Mouse (Mus musculus): ENCODE measurements around the gene Birc5. TPM values are rescaled to one million over a fixed set of nuclear protein-coding genes. Genes with fewer than 3 reads are reported as not detected.

Gene Birc5
- total RNA-seq, 2 experiments from 2014 or later: 200 to 213 TPM

- ATAC-seq (replicated peaks; ENCODE audit: poor library complexity): no peak
Observed at GRCm38 (mm10) chr11:117852875-117853274, 3.8 kb downstream of the Birc5 start.

- no peak for ATAC-seq (replicated peaks; ENCODE audit: poor library complexity)
Observed at GRCm38 (mm10) chr11:117854241-117854640, 5.2 kb downstream of the Birc5 start.

GRCm38 (mm10) chr11:117855360-117855759 lies 6.3 kb downstream of the Birc5 start:
- no peak for ATAC-seq (replicated peaks; ENCODE audit: poor library complexity)

GRCm38 (mm10) chr11:117855975-117856374 lies 6.9 kb downstream of the Birc5 start:
- no peak for ATAC-seq (replicated peaks; ENCODE audit: poor library complexity)

- ATAC-seq (replicated peaks; ENCODE audit: poor library complexity): no peak
Observed at GRCm38 (mm10) chr11:117857462-117857861, 8.4 kb downstream of the Birc5 start.

- ATAC-seq (replicated peaks; ENCODE audit: poor library complexity): no peak
Observed at GRCm38 (mm10) chr11:117858392-117858791, 9.3 kb downstream of the Birc5 start.

GRCm38 (mm10) chr11:117860601-117861000 lies 11.6 kb downstream of the Birc5 start, which contains the start of gene Tmem235:
TSS of gene Tmem235 (plus strand) at chr11:117860752.
- peak; percentile 17 for ATAC-seq (replicated peaks; ENCODE audit: poor library complexity)

- no peak for ATAC-seq (replicated peaks; ENCODE audit: poor library complexity)
Observed at GRCm38 (mm10) chr11:117863174-117863856, 14.3 kb downstream of the Birc5 start.

GRCm38 (mm10) chr11:117864805-117865204 lies 15.8 kb downstream of the Birc5 start:
- ATAC-seq (replicated peaks; ENCODE audit: poor library complexity): 0 out of 2 replicates have a peak, but pooled peaks have one; percentile 27

- ATAC-seq (replicated peaks; ENCODE audit: poor library complexity): no peak
Observed at GRCm38 (mm10) chr11:117865988-117866387, 16.9 kb downstream of the Birc5 start.

GRCm38 (mm10) chr11:117870688-117871365 lies 21.8 kb downstream of the Birc5 start:
- peak; percentile 82 for ATAC-seq (replicated peaks; ENCODE audit: poor library complexity)

GRCm38 (mm10) chr11:117871376-117871775 lies 22.3 kb downstream of the Birc5 start:
- no peak for ATAC-seq (replicated peaks; ENCODE audit: poor library complexity)

- no peak for ATAC-seq (replicated peaks; ENCODE audit: poor library complexity)
Observed at GRCm38 (mm10) chr11:117871911-117872584, 23.0 kb downstream of the Birc5 start.

GRCm38 (mm10) chr11:117872861-117873608 lies 24.0 kb downstream of the Birc5 start, which contains the start of gene Tha1:
TSS of gene Tha1 (minus strand) at chr11:117873481.
- peak; percentile 30 for ATAC-seq (replicated peaks; ENCODE audit: poor library complexity)

GRCm38 (mm10) chr11:117874419-117874818 lies 25.4 kb downstream of the Birc5 start:
- ATAC-seq (replicated peaks; ENCODE audit: poor library complexity): no peak

- ATAC-seq (replicated peaks; ENCODE audit: poor library complexity): no peak
Observed at GRCm38 (mm10) chr11:117875681-117876080, 26.6 kb downstream of the Birc5 start.

- peak; percentile 66 for ATAC-seq (replicated peaks; ENCODE audit: poor library complexity)
Observed at GRCm38 (mm10) chr11:117877917-117878745, 29.1 kb downstream of the Birc5 start.

- ATAC-seq (replicated peaks; ENCODE audit: poor library complexity): no peak; the same call in 1 of the 2 replicates
Observed at GRCm38 (mm10) chr11:117878892-117879291, 29.8 kb downstream of the Birc5 start.

GRCm38 (mm10) chr11:117879676-117880075 lies 30.6 kb downstream of the Birc5 start:
- no peak for ATAC-seq (replicated peaks; ENCODE audit: poor library complexity)

Data from megakaryocyte progenitor cell, adult 5-6 weeks (primary cell).